Mouse (Mus musculus) urinary bladder, adult 18-20 months (tissue): Measurements from ENCODE around the gene Yaf2.
A peak's percentile ranks its signal among the peaks of the same experiment; 100 is the strongest.

ENCODE experiments used
- DNase-seq, 2 experiments: peaks; one replicate each; pipeline ENCODE4 v3.0.0; 2022; ENCODE audit warnings: low spot score in 2 of 2, mixed read lengths in 2 of 2

The Yaf2 gene

DNA sequence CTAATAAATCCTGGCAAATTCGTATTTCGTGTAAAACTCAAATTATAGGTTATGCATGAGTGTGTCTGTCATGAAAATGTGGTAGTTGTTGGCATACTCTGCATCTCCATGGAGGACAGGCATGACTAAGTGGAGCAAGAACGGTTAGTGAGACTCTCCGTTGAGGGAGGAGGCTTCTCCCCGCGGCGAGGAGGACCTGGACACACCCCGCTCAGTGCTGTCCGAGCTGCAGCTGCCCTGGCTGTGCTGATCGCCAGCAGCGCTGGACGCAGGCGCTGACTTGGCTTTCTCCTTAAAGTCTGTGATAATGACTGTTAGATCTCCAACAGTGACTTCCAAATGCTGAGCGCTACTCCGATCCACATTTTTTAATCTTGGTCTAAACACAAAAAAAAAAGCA lies 51.5 kb downstream of the Yaf2 start:
- no peak for DNase-seq

- no peak for DNase-seq
These were observed 52.4 kb downstream of the Yaf2 start for GRCm38 (mm10) chr15:93284326-93284725.

- no peak for DNase-seq
These were observed 53.4 kb downstream of the Yaf2 start for GRCm38 (mm10) chr15:93283349-93283748.

- peak in 1 of 2 experiments; percentile 14 for DNase-seq
These were observed 60.5 kb downstream of the Yaf2 start for GRCm38 (mm10) chr15:93276276-93276675.

DNA sequence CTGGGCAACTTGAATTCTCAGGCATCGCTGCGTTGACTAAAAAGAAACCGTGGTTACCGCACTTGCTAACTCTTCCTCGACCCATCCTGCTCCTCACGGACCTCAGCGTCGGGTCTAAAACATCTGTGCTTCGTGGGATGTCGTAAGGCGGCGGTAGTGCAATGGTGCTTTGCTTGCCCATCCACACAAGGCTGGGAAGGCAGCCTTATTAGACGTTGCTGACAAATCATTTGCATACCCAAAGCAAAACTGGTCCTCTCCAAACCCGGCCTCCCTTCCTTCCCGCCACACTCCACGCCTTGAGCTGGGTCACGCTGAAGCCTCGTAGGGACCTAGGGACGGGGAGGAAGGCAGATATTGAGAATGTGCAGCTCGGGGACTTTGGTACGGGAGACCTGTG lies 61.1 kb downstream of the Yaf2 start:
- no peak for DNase-seq

DNA sequence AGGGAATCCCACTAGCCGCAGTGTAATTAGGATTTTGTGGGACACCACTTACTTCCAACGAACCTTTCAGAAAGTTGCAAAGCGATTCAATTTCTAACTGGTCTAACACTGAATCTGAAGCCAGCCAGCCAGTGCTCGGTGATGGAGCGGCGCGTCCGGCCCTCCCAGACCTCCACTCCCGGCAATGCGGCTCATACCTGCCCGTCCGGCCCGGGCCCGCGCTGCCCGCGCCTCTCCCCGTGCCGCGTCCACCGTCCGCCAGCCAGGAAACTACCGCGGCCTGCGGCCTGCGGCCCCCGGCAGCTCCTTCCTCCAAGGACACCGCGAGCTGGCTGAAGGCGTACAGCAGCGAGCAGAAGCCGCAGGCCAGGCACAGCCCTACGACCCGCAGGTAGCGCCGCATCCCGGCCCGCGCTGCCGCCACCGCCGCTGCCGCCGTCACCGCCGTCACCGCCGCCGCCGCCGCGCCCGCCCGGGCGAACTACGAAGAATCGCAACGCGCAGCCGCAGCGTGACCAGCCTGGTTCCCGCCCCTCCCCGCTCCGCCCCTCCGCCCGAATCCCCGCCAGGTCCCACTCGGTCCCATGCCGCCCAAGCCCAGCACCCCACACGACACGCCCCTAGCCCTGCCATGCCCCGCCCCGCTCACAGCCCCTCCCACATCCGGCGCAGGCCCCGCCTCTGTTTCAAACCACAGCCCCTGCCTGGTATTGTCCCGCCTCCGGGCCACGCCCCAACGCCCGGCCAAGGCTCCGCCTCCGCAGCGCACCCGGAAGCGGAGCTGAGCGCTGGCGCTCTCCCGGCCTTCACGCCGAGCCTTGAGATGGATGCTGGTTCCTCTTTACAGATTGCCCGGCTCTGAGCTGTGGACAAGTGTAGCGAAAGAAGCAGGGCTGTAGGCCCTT lies 61.8 kb downstream of the Yaf2 start, which contains the start of gene Gxylt1:
Gene Gxylt1, minus strand, starts transcription at position 501 of the 905 bp plus-strand sequence.
- DNase-seq: peak; percentile 100

- DNase-seq: no peak
These were observed 62.7 kb downstream of the Yaf2 start for GRCm38 (mm10) chr15:93273788-93274678.

- no peak for DNase-seq
These were observed 63.8 kb downstream of the Yaf2 start for GRCm38 (mm10) chr15:93272948-93273347.

DNA sequence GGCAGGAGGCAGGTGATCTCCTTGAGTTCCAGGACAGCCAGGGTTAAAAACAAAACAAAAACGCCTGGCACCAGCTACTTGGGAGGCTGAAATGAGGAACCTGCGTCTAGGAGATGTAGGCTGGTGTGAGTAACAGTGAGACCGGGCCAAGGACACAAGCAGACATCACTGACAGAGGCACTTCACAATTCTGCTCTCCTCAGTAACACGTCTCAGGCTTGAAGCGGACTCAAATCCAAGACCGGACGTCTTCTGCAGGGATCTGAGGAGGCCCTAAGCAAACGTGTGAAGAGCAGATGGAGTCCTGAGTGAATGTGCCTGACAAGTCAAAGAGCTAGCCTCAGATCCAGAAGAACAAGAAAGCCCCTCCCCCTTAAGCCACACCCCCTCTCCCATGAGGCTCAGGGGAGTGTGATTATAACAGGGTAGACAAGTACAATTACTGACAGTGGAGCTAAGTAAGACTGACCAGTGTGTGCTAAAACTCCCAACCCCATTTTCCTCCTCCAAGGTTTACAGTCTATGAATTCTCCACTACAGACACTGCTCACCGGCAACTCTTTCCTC lies 66.4 kb downstream of the Yaf2 start:
- no peak for DNase-seq

DNA sequence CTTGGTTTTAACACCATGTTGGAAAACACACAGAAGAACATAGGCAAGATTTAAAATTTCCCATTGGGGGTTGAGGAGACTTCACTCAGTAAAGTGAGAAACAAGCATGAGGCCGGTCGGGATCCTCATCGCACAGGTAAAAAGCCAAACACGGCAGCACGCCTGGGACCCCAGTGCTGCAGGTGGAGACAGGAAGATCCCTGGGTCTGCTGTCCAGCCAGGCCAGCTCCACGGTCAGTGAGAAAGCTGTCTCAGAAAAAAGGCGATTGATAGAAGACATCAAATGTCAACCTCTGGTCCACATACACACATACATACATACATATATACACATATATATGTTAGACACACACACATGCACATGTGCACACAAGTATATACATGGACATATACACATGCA lies 67.2 kb downstream of the Yaf2 start:
- DNase-seq: no peak

DNA sequence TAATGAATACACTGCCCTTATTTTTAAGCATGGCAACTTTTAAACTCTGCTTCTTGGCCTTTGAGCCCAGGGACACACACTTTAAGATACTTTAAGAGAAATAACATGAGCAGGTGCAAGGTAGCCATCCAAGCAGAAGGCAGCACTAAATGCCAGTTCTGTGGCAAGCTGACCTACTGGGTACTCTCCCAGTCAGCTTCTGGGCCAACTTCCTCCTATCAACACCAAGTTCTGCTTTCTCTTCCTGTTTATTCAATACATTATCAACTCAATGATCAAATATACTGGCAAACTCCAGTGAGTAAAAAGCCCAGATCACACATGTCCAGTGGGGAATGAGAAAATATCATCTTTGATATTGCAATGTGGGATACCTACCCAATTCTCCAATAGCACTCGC lies 68.7 kb downstream of the Yaf2 start:
- DNase-seq: no peak

GRCm38 (mm10) chr15:93267479-93267878 lies 69.3 kb downstream of the Yaf2 start:
- DNase-seq: no peak

- no peak for DNase-seq
These were observed 70.4 kb downstream of the Yaf2 start for GRCm38 (mm10) chr15:93266361-93266760.

DNA sequence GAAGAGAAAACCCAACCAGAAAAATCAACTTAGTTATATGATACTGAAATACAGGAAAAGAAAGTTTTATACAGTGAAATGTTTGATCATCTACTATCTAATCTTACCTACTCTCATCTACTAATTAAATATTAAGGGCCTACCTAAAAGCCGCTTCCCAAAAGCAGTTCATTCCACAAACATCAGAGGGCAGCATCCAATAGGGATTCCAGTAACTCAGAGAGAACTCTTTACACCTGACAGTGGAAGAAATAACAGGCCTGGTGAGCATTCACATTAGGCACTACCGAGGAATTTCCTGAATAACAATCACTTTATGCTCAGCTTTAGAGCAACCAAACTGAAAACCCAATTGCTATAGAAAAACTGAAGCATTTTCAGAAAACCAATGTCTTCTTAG lies 71.0 kb downstream of the Yaf2 start:
- DNase-seq: no peak

DNA sequence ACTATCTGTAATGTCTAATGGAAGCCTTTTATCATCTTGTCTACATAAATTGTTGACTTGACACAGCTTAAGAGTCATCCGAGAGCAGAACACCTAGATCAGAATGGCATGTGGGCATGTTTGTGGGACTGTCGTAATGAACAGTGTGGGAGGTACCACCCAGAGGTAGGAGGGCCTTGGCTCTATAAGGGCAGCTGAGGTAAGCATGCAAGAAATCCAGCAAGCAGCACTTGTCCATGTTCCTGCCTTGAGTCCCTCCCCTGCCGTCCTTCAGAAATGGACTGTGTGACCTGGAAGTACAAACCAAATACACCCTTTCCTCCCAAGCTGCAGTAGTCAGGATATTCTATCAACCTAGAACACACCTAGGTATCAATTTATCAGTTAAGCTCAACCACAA lies 71.5 kb downstream of the Yaf2 start:
- no peak for DNase-seq

GRCm38 (mm10) chr15:93264221-93264620 lies 72.5 kb downstream of the Yaf2 start:
- DNase-seq: no peak

DNA sequence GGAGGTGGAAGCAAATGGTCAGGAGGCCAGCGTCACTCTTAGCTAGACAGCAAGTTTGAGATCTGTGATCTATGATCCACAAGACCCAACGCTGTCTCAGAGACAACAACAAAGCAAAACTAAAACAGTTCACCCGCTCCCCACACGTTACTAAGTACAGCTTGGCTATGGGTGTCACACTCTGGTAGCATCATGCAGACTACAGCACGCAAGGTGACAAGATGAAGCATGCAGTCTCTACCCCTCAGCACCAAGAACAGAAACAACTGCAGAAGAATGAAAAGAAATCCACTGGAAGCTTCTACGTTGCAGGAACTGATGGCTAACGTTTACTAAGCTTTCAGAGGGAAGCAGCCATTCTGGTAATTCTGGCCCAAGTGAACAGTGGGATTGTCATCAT lies 73.2 kb downstream of the Yaf2 start:
- no peak for DNase-seq

GRCm38 (mm10) chr15:93262818-93263217 lies 73.9 kb downstream of the Yaf2 start:
- no peak for DNase-seq

DNA sequence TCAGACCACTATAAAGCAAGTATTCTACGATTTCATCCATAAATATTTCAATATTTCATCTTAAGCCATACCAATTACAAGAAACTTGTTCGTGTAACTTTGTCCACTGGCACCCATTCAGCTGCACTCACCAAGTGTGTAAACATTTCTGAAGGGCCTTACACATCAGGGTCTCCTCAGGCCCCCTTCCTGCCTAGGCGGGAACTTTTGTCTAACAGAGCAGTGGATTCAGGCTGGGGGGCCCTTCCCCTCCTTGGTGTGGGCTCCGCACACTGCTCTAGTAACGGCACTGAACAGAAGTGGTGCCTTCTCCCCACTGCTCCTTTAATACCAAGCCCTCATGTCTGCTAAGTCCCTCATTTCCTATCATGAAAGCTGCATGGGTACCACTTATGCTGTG lies 74.5 kb downstream of the Yaf2 start:
- no peak for DNase-seq

DNA sequence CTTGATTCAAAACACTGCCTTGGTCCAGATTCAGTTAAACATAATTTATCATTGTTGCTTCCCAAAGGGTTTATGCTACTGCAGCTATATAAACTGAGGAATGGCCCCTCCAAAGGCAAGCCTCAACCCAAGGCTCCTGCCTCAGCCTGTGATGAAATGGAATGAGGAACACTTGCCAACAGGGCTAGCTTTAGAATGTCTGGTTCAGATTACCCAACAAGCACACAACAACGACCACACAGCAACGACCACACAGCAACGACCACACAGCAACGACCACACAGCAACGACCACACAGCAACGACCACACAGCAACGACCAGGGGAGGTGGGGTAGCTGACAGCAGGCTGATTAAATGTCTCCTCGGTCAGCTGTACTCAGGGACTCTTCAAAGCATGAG lies 76.8 kb downstream of the Yaf2 start:
- no peak for DNase-seq

GRCm38 (mm10) chr15:93255295-93255694 lies 81.4 kb downstream of the Yaf2 start:
- no peak for DNase-seq

DNA sequence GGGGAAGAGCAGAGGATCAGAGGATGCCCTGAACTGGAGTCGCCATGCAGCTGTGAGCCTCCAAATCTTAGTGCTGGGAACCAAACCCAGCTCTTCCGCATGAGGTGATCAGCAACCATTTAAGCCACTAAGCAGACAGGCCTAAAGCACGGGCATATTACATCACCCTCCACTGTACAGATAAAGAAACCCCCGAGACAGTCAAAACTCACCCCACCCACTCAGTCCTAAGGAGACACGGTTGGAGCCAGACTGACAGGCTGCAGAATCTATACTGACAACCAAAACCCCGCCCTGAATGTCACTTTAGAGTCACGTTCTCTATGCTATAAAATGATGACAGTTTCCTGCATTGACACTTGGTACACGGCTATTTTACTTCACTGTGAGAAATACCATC lies 83.6 kb downstream of the Yaf2 start:
- DNase-seq: no peak
